Mouse (Mus musculus): ENCODE measurements at regions not wholly inside any gene's neighbourhood (a gene's known extent, or its start where the extent isn't known, plus 50 kb on each side); places are given as distances from the start of the nearest gene placed in this dataset.

DNA sequence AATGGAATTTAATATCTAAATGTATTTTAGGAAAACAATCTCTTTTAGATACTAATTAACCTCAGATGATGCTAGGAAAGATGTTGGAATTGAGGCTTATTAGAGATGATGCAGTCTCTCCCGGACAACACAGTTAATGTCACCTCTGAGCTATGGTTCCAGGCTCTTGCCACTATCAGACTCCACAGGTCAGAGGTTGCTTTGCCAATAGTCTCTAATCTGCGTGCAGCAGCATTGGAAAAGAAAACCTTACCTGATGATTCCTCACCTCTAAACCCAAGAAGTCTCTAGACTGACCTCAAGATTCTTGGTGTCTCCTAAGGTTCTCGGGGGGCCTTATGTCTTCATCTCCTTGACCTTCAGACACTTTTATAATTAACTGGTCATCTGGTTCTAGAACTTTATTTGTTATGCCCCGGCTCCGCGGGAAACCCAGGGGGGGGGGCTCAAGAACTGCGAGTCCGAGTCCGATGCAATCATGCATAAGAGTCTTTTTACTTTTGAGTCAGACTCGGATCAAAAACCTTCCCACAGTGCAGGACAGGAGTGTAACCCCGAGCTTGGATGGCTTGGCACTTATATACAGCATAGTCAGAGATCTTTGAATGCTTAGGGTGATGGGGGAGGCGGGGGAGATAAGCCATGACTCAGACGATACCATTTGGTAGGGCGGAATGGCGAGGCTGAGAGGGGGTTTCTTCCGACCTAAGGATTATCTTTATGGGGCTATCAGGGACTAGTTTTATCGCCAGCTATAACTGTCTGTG lies 626.9 kb downstream of the Zfp706 start:
- no peak for DNase-seq (ENCODE audit: low spot score in 2 of 2)

DNA sequence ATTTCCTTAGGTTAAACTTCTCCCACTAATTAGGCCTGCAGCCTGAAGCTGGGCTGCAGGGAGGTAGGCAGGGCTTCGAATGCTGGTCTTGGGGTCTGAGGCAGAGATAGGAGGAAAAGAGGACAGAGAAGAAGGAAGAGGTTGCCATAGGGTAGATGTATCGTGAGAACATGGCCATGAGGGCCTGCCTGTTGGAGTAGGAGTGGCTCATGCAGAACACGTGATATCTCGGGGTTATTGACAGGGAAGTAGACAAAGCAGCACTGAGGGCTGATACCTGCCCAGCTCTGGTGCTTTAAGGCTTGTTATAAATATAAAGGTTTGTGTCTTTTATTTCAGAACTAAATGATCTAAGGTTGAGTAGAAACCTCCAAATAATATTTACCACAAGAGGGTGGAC lies 628.9 kb downstream of the Zfp706 start:
- no peak for DNase-seq (ENCODE audit: low spot score in 2 of 2)

DNA sequence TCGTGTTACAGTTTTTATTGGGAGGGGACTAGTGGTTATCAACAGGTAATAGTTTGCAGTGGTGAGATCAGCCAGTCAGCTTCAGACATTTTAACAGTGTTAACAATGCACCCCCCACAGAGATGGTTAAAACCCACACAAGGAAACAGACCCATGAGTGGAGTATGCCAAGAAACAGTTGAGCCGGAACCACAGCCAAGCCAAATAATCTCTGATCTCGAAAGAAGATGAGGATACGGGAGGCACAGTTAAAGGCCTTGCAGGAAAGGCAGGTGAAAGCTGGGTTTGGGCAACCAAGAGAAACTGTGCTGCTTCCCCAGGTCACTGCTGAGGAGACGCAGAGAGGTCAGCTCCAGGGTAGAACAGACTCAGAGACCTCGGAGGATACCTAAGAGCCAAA lies 631.0 kb downstream of the Zfp706 start:
- DNase-seq (ENCODE audit: low spot score in 2 of 2), result no peak

DNA sequence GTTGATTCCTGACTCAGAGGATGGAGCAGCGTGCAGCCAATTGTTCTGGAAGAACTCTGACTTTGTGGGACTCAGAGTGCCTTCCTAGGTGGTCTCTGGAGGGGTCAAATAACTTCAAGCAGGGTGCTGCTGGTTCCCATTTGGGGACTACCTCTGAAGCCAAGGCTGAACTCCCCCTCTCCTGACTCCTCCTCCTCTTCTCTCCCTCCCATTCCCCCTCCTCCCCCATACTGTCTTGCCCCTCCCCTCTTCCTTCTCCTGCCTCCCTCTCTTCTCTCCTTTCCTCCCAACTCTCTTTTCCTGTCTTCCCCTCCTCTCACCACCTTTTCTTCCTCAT lies 632.1 kb downstream of the Zfp706 start:
- no peak for DNase-seq (ENCODE audit: low spot score in 2 of 2)

DNA sequence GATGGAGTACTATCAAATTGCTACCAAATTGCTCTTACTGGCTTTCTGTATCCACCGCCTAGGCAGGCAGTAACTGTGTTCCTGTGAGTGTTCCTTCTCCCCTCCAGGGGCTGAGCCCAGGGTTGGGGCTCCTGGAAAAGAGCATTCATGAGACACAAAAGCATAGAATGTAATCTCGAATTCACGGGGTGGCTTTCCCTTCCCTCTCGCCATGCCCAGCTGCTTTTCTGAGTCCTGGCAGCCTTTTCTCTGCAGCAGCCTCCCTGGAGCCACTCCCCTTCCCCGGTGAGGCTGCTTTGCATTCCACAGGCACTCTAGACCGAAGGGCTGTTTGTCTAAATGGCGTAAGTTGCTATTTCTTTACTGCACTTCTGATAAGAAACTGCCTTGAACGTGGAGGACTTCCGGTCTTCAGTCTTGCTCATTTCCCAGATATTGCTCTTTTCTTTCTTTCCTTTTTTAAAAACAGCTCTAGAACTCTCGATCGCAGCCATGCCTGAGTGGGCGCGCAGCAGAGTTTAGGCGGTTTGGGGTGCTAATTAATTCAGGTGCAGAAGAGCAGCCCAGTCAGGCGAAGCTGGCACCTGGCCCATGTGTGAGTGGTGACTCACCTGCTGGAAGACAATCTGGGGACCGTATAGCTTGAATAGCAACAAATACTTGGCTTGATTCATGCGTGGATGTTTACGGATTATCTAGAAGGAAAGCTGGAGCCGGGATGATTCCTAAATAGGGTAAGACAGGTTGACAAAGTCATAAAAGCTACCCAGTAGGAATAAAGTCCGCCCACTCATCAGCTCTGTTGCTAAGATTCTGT lies 632.6 kb downstream of the Zfp706 start:
- peak; percentile 83 to 84 for DNase-seq (ENCODE audit: low spot score in 2 of 2)

DNA sequence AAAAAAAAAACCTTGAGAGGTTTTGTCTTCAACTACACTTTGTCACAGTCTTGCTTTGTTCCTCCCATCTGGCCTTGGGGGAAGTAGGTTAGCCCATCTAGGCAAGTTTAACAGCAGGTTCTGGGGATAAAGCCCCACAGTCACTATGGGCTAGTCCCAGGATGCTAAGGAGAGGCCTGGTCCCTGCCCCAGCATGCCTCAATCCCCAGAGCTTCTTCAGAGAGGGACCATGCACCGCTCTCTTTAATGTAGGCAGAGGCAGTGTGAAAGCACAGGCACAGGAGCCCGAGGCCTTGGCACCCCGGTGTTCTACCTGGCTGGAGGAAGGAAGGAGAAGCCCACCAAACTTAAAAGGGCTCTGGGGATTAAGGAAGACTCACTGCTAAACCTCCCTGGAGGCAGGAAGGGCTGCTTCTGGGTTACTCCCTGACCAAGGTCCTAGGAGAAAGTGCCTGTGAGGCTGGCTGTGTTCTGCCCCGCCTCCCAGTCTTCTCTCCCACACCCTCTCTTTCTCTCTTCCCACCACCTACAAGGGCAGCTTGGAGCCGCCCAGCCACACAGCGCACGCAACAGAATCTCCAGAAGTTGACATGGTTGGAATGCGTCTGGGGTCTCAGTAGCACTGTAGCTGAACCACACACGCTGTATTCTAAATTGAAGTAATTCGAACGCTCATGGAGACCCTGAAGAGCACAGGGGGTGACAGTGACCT lies 633.5 kb downstream of the Zfp706 start:
- DNase-seq (ENCODE audit: low spot score in 2 of 2), result no peak

DNA sequence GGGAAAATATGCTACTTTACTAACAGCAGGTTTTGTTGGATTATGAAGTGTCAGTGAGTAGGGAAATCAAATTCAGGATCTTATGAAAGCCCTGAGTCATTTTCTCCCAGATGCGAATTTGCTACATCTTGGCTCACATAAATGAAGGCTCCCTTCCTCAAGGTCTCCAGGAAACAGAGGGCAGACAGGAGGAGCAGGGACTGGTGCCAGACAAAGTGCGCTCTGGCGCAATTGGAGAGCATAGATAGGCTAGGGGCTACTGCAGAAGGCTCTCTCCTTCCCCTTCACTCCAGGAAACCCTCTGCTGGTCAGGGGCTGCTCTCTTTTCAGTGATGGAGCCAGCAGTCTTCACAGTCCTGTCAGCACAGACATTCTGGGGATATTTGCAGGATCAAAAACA lies 634.1 kb downstream of the Zfp706 start:
- no peak for DNase-seq (ENCODE audit: low spot score in 2 of 2)

DNA sequence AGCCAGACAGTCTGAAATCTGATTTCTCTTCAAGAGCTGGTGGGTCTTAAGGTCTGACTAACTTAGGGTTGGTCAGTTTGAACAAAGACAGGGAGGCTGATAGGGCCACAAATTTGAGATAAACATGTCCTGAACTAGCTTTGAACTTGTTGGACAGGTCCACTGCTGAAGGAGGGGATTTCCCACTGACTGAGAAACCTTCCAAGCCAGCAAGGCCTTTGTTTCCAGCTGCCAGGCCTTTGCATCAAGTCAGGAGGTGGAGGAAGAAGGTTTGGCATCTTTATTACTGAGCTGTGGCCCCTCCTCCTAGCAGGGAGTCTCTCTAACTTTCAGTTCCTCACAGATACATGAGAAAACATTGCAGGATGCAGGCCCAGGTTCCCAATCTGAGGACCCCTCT lies 636.2 kb downstream of the Zfp706 start:
- no peak for DNase-seq (ENCODE audit: low spot score in 2 of 2)

DNA sequence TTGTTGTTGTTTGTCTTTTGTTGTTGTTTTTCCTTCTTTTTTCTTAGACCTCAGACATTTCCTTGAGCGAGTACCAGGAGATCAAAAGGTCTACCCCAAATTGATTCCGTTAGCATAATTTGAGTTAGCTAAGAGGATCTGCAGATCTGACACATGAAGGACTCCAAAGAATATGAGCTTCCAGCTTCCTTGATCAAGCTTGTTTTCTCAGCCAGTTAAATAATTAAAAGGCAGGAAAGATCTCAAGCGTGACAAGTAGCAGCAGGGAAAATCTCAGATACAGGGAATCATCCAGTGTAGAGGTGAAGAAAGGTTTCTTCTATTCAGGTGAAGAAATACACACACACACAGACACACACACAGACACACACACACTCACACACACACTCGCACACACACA lies 636.7 kb downstream of the Zfp706 start:
- no peak for DNase-seq (ENCODE audit: low spot score in 2 of 2)

DNA sequence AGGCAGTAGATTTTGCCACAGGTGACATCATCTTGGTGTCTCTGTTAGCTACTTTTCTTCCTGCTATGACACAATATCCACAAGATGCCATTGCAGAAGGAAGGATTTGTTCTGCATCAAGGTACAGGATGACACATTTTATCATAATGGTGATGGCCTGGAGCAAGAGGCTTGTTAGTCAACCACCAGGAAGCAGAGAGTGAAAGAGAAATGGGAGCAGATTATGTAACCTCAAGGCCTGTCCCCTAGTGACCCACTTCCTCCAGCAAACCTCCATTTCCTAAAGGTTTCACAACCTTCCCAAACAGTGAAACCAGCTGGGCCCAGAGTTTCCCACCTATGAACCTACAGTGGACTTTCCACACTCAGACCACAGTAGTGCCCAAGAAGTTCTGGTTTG lies 640.3 kb downstream of the Zfp706 start:
- DNase-seq (ENCODE audit: low spot score in 2 of 2), result no peak

DNA sequence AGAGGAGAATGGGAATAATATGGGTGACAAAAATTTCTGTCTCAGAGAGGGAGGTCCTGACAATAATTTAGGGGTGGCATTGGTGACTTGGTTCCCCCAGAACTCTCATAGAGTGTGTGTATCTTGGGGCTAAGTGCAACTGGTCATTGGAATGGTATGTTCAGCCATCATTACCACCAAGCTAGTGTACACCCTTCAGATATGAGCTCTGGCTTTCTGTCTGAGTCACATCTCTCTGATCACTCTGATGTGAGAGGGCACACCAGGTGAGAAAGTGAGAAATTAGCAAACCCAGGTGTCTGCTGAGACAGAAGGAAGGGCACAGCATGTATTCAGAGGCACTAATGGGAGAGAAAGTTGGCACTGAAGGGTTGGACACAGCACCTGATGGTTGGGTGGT lies 642.8 kb downstream of the Zfp706 start:
- DNase-seq (ENCODE audit: low spot score in 2 of 2), result no peak

DNA sequence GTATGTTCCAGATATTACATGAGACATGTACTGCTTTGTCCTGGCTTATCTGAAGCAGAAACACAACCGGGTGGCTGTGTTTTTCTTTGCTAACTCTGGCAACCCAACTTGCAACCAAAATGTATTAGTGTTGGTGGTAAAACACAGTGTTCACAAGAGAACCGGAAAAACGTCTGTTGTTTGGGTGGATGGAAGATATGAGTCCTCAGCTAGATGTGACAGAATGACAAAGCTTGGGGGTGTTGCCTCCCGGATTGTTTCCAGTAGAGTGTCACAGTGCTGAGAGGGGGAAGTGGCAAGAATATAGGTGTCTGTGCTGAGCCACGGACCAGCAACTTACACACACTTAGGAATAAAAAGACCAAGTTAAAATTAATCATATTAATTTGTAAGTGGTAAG lies 643.5 kb downstream of the Zfp706 start:
- DNase-seq (ENCODE audit: low spot score in 2 of 2), result no peak

DNA sequence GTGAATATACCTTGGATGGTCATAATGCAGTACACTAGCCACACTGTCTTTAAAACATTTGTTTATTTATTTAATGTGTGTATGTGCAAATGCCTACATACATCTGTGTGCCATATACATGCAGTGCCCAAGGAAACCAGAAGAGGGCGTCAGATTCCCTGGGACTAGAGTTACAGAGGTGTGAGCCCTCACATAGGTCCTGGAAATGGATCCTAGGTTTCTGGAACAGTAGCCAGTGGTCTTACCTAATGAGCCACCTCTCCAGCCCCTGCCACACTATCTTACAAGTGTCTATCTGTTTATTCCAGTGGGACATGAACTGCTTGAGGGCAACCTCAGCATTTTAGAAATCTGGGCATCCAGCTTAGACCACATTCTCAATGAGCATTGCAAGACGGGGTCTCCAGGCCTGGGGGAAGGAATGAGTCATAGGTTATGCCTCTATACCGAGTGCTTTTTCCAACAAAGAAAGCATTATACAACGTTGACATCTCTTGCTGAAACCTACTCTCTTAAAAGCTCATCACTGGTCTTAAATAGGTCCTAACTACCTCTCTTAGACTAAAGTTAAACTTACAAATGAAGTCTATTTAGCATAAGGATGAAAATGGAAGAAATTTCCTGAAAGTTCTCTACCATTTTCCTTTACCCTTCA lies 644.5 kb downstream of the Zfp706 start:
- no peak for DNase-seq (ENCODE audit: low spot score in 2 of 2)

DNA sequence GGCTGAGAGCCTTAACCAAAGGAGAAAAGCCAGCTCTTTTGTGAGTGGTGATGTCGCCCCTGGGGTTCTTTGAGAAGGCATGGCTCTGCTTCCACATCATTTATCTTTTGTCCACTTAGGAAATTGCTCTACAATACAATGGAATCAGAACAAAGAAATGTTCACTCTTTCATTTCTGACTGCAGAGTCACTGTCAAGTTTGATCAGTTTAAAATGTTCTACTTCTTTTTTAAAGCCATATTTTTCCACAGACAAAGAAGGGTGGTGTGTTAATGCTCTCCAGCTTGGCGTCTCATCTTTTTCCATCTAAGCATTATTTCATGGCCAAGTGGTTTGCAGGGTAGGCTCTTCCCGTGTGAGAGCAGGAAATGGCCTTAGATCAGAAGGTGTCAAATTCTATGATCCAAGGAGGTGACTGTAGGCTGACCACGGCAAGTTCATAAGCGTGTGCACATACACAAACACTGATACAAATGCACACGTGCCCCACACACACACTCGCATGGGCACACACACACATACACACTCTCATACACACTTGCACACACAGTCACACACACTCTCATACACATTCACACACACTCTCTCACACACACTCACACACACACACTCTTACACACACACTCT lies 645.9 kb downstream of the Zfp706 start:
- no peak for DNase-seq (ENCODE audit: low spot score in 2 of 2)

DNA sequence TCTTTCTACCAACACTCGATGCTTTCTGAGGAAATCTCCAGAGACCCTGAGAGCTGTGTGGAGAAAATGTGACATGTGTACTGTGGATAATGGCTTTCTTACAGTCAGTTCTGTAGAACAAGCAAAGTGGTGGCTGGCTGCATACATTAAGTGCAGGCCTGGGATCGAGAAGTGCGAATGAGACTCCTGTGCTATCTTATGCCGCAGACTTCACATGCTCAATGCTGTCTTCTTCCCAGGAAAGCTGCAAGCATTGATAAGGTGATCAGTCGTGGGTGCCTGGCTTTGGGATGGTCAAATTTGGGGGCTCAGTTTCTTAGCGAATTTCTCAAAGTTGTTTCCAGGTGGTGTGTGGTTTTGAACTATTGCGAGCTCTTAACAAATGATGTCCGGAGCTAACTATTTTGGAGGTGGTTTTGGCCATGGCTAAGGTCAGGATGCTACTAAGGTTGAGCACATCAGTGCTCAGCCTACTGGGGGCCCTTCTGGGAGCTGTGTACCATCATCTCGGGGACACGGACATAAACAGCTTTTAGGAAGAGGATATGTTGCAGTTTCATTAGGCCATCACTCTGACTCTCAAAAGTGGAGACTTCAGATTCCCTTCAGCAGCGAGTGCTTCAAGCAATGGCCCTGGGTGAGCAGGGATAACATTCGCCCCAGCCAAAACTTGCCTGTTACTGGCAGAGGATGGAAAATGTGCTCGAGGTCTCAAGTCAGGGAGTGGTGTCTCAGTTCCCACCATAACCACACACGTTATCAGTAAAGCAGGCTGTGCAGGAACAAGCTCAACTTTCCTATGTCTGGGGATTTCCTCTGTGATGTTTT lies 646.7 kb downstream of the Zfp706 start:
- no peak for DNase-seq (ENCODE audit: low spot score in 2 of 2)

DNA sequence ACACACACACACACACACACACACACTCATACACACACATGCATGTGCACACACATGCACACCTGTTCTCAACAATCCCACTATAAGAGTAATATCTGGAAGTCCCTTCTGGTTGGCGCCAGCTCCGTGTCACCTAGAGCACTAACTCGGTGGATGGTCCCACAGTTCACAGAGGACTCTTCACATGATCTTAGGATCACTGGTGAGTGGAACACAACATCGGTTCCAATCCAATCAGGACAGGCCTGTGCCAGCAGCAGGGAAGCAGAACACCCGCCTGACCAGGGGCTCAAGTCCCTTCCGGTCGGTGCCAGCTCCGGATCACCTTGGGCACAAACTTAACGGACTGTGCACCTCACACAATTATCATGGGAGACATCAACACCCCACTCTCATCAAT lies 651.7 kb downstream of the Zfp706 start:
- DNase-seq (ENCODE audit: low spot score in 2 of 2), result no peak

DNA sequence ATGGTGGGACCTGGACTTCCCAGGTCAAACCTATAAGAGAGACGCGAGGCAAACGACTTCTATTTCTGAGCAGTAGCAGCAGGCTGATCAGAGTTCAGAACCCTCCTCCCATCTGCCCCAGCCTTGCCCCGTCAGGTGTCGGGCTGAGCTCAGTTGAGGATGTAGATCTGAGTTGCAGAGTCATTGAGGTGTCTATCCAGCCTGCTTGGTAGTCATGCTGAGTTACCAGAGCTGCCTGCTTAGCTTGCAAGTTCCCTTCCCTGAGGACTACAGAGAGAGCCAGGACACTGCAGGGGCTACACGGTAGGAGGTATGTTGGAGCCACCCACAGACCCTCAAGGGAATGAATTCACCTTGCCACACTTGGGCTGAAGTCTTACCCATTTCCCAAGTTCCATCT lies 653.0 kb downstream of the Zfp706 start:
- DNase-seq (ENCODE audit: low spot score in 2 of 2), result no peak

DNA sequence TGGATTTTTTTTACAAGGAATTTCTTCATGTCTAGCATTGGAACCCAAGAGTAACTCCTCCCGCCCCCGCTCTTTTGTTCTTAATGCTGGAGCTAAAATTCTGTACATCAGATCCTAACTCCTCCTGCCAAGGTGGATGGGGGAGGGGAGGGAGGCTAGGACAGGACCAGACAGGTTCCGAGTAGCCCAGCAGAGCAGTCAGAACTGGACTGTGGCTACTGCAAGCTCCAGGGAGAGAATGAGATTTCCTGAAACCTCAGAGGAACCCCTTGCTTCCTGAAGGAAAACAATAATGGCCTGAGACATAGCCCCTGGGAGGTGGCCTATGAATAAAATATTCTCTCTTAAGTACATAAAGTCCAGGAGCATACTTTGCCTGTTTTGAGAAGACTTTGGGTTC lies 653.8 kb downstream of the Zfp706 start:
- DNase-seq (ENCODE audit: low spot score in 2 of 2), result no peak

DNA sequence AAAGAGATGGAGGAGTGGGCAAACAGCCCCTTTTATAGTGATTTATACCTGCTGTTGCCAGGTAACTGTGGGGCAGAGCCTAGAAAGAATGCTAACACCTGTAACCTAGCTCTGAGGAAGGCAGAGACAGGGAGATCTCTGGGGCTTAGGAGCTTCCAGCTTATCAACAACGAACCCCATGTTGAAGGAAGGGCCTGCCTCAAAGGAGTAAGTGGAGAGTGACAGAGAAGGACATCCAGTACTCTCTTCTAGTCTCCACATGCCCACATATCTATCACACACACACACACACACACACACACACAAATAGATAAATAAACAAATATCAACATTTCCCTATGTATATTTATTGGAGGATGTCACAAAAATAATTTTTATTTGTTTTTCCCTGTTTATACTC lies 654.6 kb downstream of the Zfp706 start:
- DNase-seq (ENCODE audit: low spot score in 2 of 2), result no peak

DNA sequence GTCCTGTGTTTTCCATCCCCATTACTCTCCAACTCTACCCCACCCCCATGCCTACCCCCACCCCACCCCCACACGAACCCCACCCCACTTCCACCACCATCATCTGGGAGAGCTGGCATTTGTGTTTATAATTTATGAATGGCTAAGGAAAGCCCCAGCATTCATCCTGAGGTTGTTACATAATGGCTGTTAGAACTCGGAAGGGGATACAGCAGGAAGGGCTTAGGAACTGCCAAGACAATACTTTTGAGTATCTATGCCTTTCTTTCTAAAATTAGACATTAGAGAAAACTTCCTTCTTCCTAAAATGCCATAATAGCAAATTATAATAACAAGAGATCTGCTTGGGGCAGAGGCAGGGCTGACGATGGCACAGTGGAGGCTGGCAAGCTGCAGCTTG lies 655.9 kb downstream of the Zfp706 start:
- DNase-seq (ENCODE audit: low spot score in 2 of 2), result no peak

DNA sequence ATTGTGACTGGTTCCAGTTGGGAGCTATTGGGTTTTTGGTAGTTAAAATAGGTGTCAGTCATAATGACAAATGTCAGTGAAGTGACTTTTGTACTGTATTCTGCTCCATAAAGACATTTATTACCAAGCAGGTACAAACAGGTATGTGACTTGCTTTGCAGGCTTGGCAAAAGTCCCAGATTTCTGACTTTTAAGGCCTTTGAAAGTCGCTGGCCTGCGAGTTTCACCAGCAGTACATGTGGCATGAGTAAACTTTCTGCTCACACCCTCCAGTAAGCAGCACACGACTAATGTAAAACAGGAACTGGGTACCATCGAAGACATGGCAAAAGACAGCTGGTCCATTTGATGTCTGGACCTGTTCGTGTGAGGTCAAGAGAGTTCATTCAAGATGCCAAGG lies 659.2 kb downstream of the Zfp706 start:
- DNase-seq (ENCODE audit: low spot score in 2 of 2), result no peak
